Mouse (Mus musculus) embryonic fibroblast, embryonic 13.5 days (primary cell): ENCODE measurements at regions not wholly inside any gene's neighbourhood (a gene's known extent, or its start where the extent isn't known, plus 50 kb on each side); places are given as distances from the start of the nearest gene placed in this dataset.

ENCODE experiments used
- CTCF ChIP-seq: IDR thresholded peaks from 2 replicates; pipeline ENCODE4 v1.5.1; 2011; ENCODE audit warnings: mild to moderate bottlenecking, control low read depth, low read length, moderate library complexity, borderline replicate concordance; ENCODE audit not compliant: insufficient read depth
- POLR2A ChIP-seq: IDR thresholded peaks from 2 replicates; pipeline ENCODE4 v1.6.1; 2011; ENCODE audit warnings: low read depth, mild to moderate bottlenecking, control low read depth, low read length, moderate library complexity

DNA sequence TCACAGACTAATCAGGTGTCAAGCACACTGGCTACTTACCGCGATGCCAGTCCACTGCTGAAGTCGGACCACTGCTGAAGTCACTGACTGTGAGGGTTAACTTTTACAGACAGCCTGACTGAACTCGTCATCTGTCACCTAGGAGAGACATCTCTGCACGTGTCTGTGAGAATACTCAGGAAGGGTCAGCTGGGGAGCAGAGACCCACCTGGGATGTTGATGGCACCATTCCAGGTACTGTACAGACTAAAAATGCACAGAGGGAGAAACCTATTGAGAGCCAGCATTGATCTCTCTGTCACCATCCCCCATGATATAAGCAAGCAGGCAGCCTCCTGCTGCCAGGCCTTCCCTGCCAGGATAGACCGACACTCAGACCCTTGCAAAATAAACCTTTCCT is 447.5 kb upstream of the Jarid2 start:
- no peak for TF ChIP-seq CTCF
- no peak for TF ChIP-seq POLR2A
